Mouse (Mus musculus) adipose tissue, adult 10 weeks (tissue): Measurements from ENCODE around the gene Sema3e. TPM values are rescaled to one million over a fixed set of nuclear protein-coding genes. Genes with fewer than 3 reads are reported as not detected.

Experiments used
- polyA plus RNA-seq: library from polyadenylated mRNA; stranded (reverse); fragments of 350-450 nt; fragmentation: Illumina TruSeq; extraction: RNeasy Lipid Tissue Mini Kit (QIAGEN cat#74804); gene quantifications from one replicate; pipeline ENCODE4 v1.2.3, GENCODE M21; 2014; ENCODE audit warnings: low read depth, low replicate concordance

The Sema3e gene
- polyA plus RNA-seq = 0.38 TPM

GRCm38 (mm10) chr5:14025205-14026124 is at the start of gene Sema3e:
Gene Sema3e, plus strand, starts transcription at chr5:14025276.

Other genes starting within 250 kb of the Sema3e start
- 0.26 TPM for gene Speer3, start 233.7 kb upstream of the Sema3e start, polyA plus RNA-seq